ENCODE assay signal across 24 mouse cellular contexts in genomic region chr2:146051334-146051733, GRCm38 (mm10).
DNase-seq lines count a peak whose midpoint lies in the region; ATAC-seq and TF ChIP-seq lines count a peak whose summit lies in the region.
"Had no signal": no experiment of that assay in that cellular context is flagged by ENCODE, and none has a peak within 500 bp of the region (broad histone marks: within the 10 kb centered on the region; RNA-seq: fewer than 3 reads in every experiment).

No protein-coding gene starts in this region.

- H3K36me3 ChIP-seq in forebrain, embryonic 13.5 days (ENCODE audit: poor library complexity, severe bottlenecking) = no peaks in the 10 kb centered on the region
- no peaks in the 10 kb centered on the region for H3K36me3 ChIP-seq in forebrain, embryonic 12.5 days (replicated peaks)
- no peaks in the 10 kb centered on the region for H3K36me3 ChIP-seq in heart, adult 2 months (ENCODE audit: control insufficient read depth, insufficient read depth, low read length)
- no peaks in the 10 kb centered on the region for H3K36me3 ChIP-seq in limb, embryonic 10.5 days
- H3K36me3 ChIP-seq: embryonic facial prominence, embryonic 10.5 days; G1E; heart, embryonic 15.5 days; hindbrain, embryonic 13.5 days had no signal

- H3K4me3 ChIP-seq in forebrain, embryonic 13.5 days = no peak overlapping the region
- no peak overlapping the region for H3K4me3 ChIP-seq in forebrain, embryonic 12.5 days (replicated peaks)
- H3K4me3 ChIP-seq in heart, adult 2 months = no peak overlapping the region
- H3K4me3 ChIP-seq in limb, embryonic 10.5 days = no peak overlapping the region
- H3K4me3 ChIP-seq: embryonic facial prominence, embryonic 10.5 days; heart, embryonic 15.5 days; hindbrain, embryonic 13.5 days had no signal

- WGBS in forebrain, embryonic 13.5 days = 71% methylated on average over 4 of the region's 4 CpGs
- 79% methylated on average over 4 of the region's 4 CpGs for WGBS in forebrain, embryonic 12.5 days
- WGBS in heart, adult 2 months = 91% methylated on average over 4 of the region's 4 CpGs
- 86% methylated on average over 4 of the region's 4 CpGs for WGBS in limb, embryonic 10.5 days

- no peak overlapping the region for H3K27ac ChIP-seq in forebrain, embryonic 13.5 days
- H3K27ac ChIP-seq in forebrain, embryonic 12.5 days = no peak overlapping the region
- no peak overlapping the region for H3K27ac ChIP-seq in heart, adult 2 months
- no peak overlapping the region for H3K27ac ChIP-seq in limb, embryonic 10.5 days
- H3K27ac ChIP-seq: embryonic facial prominence, embryonic 10.5 days; heart, embryonic 15.5 days; hindbrain, embryonic 13.5 days; hindbrain, postnatal 0 days had no signal

- no peaks in the 10 kb centered on the region for H3K79me2 ChIP-seq in heart, adult 2 months (replicated peaks; ENCODE audit: control insufficient read depth, insufficient read depth, low read length)

- no peaks in the 10 kb centered on the region for H3K9me3 ChIP-seq in forebrain, embryonic 13.5 days (replicated peaks)
- no peaks in the 10 kb centered on the region for H3K9me3 ChIP-seq in forebrain, embryonic 12.5 days
- H3K9me3 ChIP-seq in limb, embryonic 10.5 days (replicated peaks) = no peaks in the 10 kb centered on the region
- H3K9me3 ChIP-seq: embryonic facial prominence, embryonic 10.5 days; heart, embryonic 15.5 days; hindbrain, embryonic 13.5 days had no signal

- DNase-seq in heart, adult 11 months = peak; percentile 23
- DNase-seq in heart, adult 2 months = no peak
- peak; percentile 32 to 46 for DNase-seq in right cerebral cortex, postnatal 10 days (ENCODE audit: low spot score in 2 of 2)
- DNase-seq in right cerebral cortex, postnatal 36 days (ENCODE audit: low spot score in 2 of 2) = no peak
- no peak for DNase-seq in limb, embryonic 10.5 days (ENCODE audit: low spot score)
- DNase-seq: adrenal gland, adult 8-10 months; adrenal gland, postnatal 36 days; B cell, adult 2 months; cerebellum, adult 18-20 months; cerebellum, adult 9-11 months; cerebellum, postnatal 36 days; gastrocnemius, postnatal 36 days; heart, adult 18-20 months; heart, postnatal 14 days had no signal

- TF ChIP-seq CTCF in heart, adult 2 months (IDR thresholded peaks at IDR 0.05) = no peak

- intact Hi-C loops in heart, adult 2 months (cut with DNase I) = no loop called here

- TF ChIP-seq POLR2A in heart, adult 2 months (IDR thresholded peaks at IDR 0.05; ENCODE audit: insufficient read depth, low read depth, low read length) = no peak

- TF ChIP-seq EP300 in heart, adult 2 months (IDR thresholded peaks at IDR 0.05; ENCODE audit: insufficient read depth, low read depth, low read length) = no peak

- H3K4me2 ChIP-seq in forebrain, embryonic 13.5 days = no peak overlapping the region
- H3K4me2 ChIP-seq in forebrain, embryonic 12.5 days = no peak overlapping the region
- H3K4me2 ChIP-seq: heart, embryonic 11.5 days; heart, embryonic 15.5 days; hindbrain, embryonic 13.5 days had no signal

- peaks cover 29% of the 10 kb centered on the region for H3K4me1 ChIP-seq in forebrain, embryonic 13.5 days
- no peaks in the 10 kb centered on the region; the same call in 1 of the 2 replicates for H3K4me1 ChIP-seq in forebrain, embryonic 12.5 days
- no peaks in the 10 kb centered on the region for H3K4me1 ChIP-seq in heart, adult 2 months (ENCODE audit: control insufficient read depth, insufficient read depth, low read length)
- peaks cover 10% of the 10 kb centered on the region; the same call in 1 of the 2 replicates for H3K4me1 ChIP-seq in limb, embryonic 10.5 days

- 0 out of 2 replicates have a peak, but pooled peaks cover 2% of the 10 kb centered on the region for H3K27me3 ChIP-seq in forebrain, embryonic 13.5 days
- H3K27me3 ChIP-seq in forebrain, embryonic 12.5 days = peaks cover 3% of the 10 kb centered on the region; the same call in 1 of the 2 replicates
- H3K27me3 ChIP-seq in heart, adult 2 months (ENCODE audit: control insufficient read depth, insufficient read depth, low read length) = no peaks in the 10 kb centered on the region
- H3K27me3 ChIP-seq in limb, embryonic 10.5 days (ENCODE audit: low read depth, poor library complexity, severe bottlenecking) = no peaks in the 10 kb centered on the region
- H3K27me3 ChIP-seq: heart, embryonic 15.5 days had no signal

- peak; percentile 57; the same call in 1 of the 2 replicates for ATAC-seq in forebrain, embryonic 13.5 days
- ATAC-seq in forebrain, embryonic 12.5 days (ENCODE audit: low FRiP score) = no peak
- ATAC-seq in cerebellum, adult (ENCODE audit: insufficient number of reproducible peaks, low FRiP score, low TSS enrichment) = no peak
- ATAC-seq: CD4-positive, CD25-positive, alpha-beta regulatory T cell, adult 4 months; hindbrain, postnatal 0 days had no signal

- no peak overlapping the region for H3K9ac ChIP-seq in forebrain, embryonic 13.5 days
- H3K9ac ChIP-seq in forebrain, embryonic 12.5 days = no peak overlapping the region
- H3K9ac ChIP-seq in heart, adult 2 months (ENCODE audit: low read depth, low read length) = no peak overlapping the region
- H3K9ac ChIP-seq: heart, embryonic 15.5 days; hindbrain, embryonic 13.5 days had no signal

Comparison
In these comparisons a context has a peak if more than half of its experiments do, and no peak if none do; other contexts are left out.
1. DNase-seq: peak in heart, adult 11 months (single experiment) and right cerebral cortex, postnatal 10 days (2 of 2); none in heart, adult 2 months (0 of 2), right cerebral cortex, postnatal 36 days (0 of 2) and limb, embryonic 10.5 days (single experiment).